8 mouse cellular contexts compared by ENCODE assay signal in genomic region chr11:50379023-50379752, GRCm38 (mm10). TPM values are rescaled to one million over a fixed set of nuclear protein-coding genes. Genes with fewer than 3 reads are reported as not detected.
A peak's percentile ranks its signal among the peaks of the same experiment; 100 is the strongest.
DNase-seq lines count a peak whose midpoint lies in the region; ATAC-seq and TF ChIP-seq lines count a peak whose summit lies in the region.

No protein-coding gene starts in this region.

- peak overlapping the region; percentile 100; the same call in 1 of the 2 replicates for H3K27ac ChIP-seq in embryonic facial prominence, embryonic 15.5 days (replicated peaks)
- H3K27ac ChIP-seq in intestine, postnatal 0 days (ENCODE audit: low read depth, low read length), result no peak overlapping the region
- no peak overlapping the region for H3K27ac ChIP-seq in neural tube, embryonic 13.5 days (replicated peaks)

- peak overlapping the region; percentile 64 for H3K4me2 ChIP-seq in embryonic facial prominence, embryonic 15.5 days (replicated peaks)
- H3K4me2 ChIP-seq in intestine, postnatal 0 days (replicated peaks; ENCODE audit: low read depth), result peak overlapping the region; percentile 91
- H3K4me2 ChIP-seq in neural tube, embryonic 13.5 days, result peak overlapping the region; percentile 97

- 0 out of 2 replicates have a peak overlapping the region, but pooled peaks have one; percentile 95 for H3K9ac ChIP-seq in embryonic facial prominence, embryonic 15.5 days
- H3K9ac ChIP-seq in intestine, postnatal 0 days (ENCODE audit: low read depth, low read length), result peak overlapping the region; percentile 96; the same call in 1 of the 2 replicates
- peak overlapping the region; percentile 99 for H3K9ac ChIP-seq in neural tube, embryonic 13.5 days

- ATAC-seq in embryonic facial prominence, embryonic 15.5 days (ENCODE audit: insufficient number of reproducible peaks, low FRiP score, low TSS enrichment, low read depth), result no peak
- ATAC-seq in intestine, postnatal 0 days, result no peak
- no peak for ATAC-seq in neural tube, embryonic 13.5 days (ENCODE audit: low read depth)

- TF ChIP-seq CTCF in lung, adult 2 months (IDR thresholded peaks at IDR 0.05; ENCODE audit: insufficient read depth, low read length), result no peak
- TF ChIP-seq CTCF in intestine, postnatal 0 days (IDR thresholded peaks at IDR 0.05; ENCODE audit: low read depth), result no peak

- 33% methylated on average over 12 of the region's 12 CpGs for WGBS in lung, adult 2 months
- 51% methylated on average over 12 of the region's 12 CpGs for WGBS in embryonic facial prominence, embryonic 15.5 days
- 38% methylated on average over 12 of the region's 12 CpGs for WGBS in intestine, postnatal 0 days
- WGBS in neural tube, embryonic 13.5 days, result 75% methylated on average over 12 of the region's 12 CpGs

- peaks cover 17% of the 10 kb centered on the region for H3K36me3 ChIP-seq in embryonic facial prominence, embryonic 15.5 days
- H3K36me3 ChIP-seq in intestine, postnatal 0 days (ENCODE audit: control insufficient read depth, insufficient read depth), result peaks cover 22% of the 10 kb centered on the region
- H3K36me3 ChIP-seq in neural tube, embryonic 13.5 days, result peaks cover 29% of the 10 kb centered on the region

- DNase-seq in lung, adult 2 months, result no peak
- DNase-seq in lung, postnatal 4 days, result no peak
- DNase-seq in thymus, postnatal 0 days (ENCODE audit: low spot score), result no peak
- DNase-seq in Muller cell, postnatal 12 days (ENCODE audit: inconsistent ontology term), result no peak
- no peak for DNase-seq in frontal cortex, postnatal 10 days (ENCODE audit: low spot score in 2 of 2)

- no peaks in the 10 kb centered on the region for H3K27me3 ChIP-seq in embryonic facial prominence, embryonic 15.5 days
- no peaks in the 10 kb centered on the region for H3K27me3 ChIP-seq in intestine, postnatal 0 days (replicated peaks; ENCODE audit: control insufficient read depth, insufficient read depth, low read length)
- no peaks in the 10 kb centered on the region for H3K27me3 ChIP-seq in neural tube, embryonic 13.5 days

- TF ChIP-seq POLR2A in lung, adult 2 months (IDR thresholded peaks at IDR 0.05; ENCODE audit: borderline replicate concordance, extremely low read depth, low read depth, low read length), result no peak

- H3K4me1 ChIP-seq in lung, adult 2 months (ENCODE audit: control insufficient read depth, insufficient read depth, low read length), result peaks cover 14% of the 10 kb centered on the region
- peaks cover 21% of the 10 kb centered on the region for H3K4me1 ChIP-seq in embryonic facial prominence, embryonic 15.5 days
- H3K4me1 ChIP-seq in intestine, postnatal 0 days (replicated peaks; ENCODE audit: control insufficient read depth, insufficient read depth, low read length), result 0 out of 2 replicates have a peak, but pooled peaks cover 2% of the 10 kb centered on the region
- peaks cover 40% of the 10 kb centered on the region for H3K4me1 ChIP-seq in neural tube, embryonic 13.5 days (replicated peaks)

- peak overlapping the region; percentile 99 for H3K4me3 ChIP-seq in lung, adult 2 months (replicated peaks; ENCODE audit: extremely low read depth, low read depth, low read length)
- peak overlapping the region; percentile 82 for H3K4me3 ChIP-seq in embryonic facial prominence, embryonic 15.5 days (replicated peaks)
- H3K4me3 ChIP-seq in intestine, postnatal 0 days (ENCODE audit: low read depth, low read length), result peak overlapping the region; percentile 78
- peak overlapping the region; percentile 97 for H3K4me3 ChIP-seq in neural tube, embryonic 13.5 days

- no peaks in the 10 kb centered on the region for H3K9me3 ChIP-seq in embryonic facial prominence, embryonic 15.5 days (replicated peaks)
- H3K9me3 ChIP-seq in intestine, postnatal 0 days (ENCODE audit: control insufficient read depth), result no peaks in the 10 kb centered on the region
- no peaks in the 10 kb centered on the region for H3K9me3 ChIP-seq in neural tube, embryonic 13.5 days

RNA-seq across cellular contexts. Expression of gene Hnrnph1, which starts 2.4 kb away (rescaled TPM):
- polyA plus RNA-seq in lung, adult 2 months (2012; rRNA removed), result 53.9 and 94.9 TPM in 2 replicates
- polyA plus RNA-seq in embryonic facial prominence, embryonic 15.5 days (2015; fragmentation: Nextera tagmentation; extraction: Ambion mirVana), result 400 and 410 TPM in 2 replicates
- polyA plus RNA-seq in intestine, postnatal 0 days (2015; fragmentation: Nextera tagmentation; extraction: Ambion mirVana), result 111 and 112 TPM in 2 replicates
- 482 and 577 TPM in 2 replicates for polyA plus RNA-seq in neural tube, embryonic 13.5 days (2015; fragmentation: Nextera tagmentation; extraction: Ambion mirVana)
- polyA plus RNA-seq in thymus, postnatal 0 days (2015; fragmentation: Nextera tagmentation; extraction: Ambion mirVana), result 350 and 356 TPM in 2 replicates

RNA-seq across cellular contexts. Expression of gene Cby3, which starts 24.9 kb away (rescaled TPM):
- 0.24 and 0.25 TPM in 2 replicates for polyA plus RNA-seq in lung, adult 2 months (2012; rRNA removed)
- 0.24 and 0.25 TPM in 2 replicates for polyA plus RNA-seq in embryonic facial prominence, embryonic 15.5 days (2015; fragmentation: Nextera tagmentation; extraction: Ambion mirVana)
- 0.17 and 0.30 TPM in 2 replicates for polyA plus RNA-seq in intestine, postnatal 0 days (2015; fragmentation: Nextera tagmentation; extraction: Ambion mirVana)
- polyA plus RNA-seq in neural tube, embryonic 13.5 days (2015; fragmentation: Nextera tagmentation; extraction: Ambion mirVana), result 0.78 and 1.2 TPM in 2 replicates
- not detected in 2 replicates for polyA plus RNA-seq in thymus, postnatal 0 days (2015; fragmentation: Nextera tagmentation; extraction: Ambion mirVana)

RNA-seq across cellular contexts. Expression of gene Rufy1, which starts 51.7 kb away (rescaled TPM):
- 20.0 and 22.1 TPM in 2 replicates for polyA plus RNA-seq in lung, adult 2 months (2012; rRNA removed)
- 27.0 and 28.3 TPM in 2 replicates for polyA plus RNA-seq in embryonic facial prominence, embryonic 15.5 days (2015; fragmentation: Nextera tagmentation; extraction: Ambion mirVana)
- polyA plus RNA-seq in intestine, postnatal 0 days (2015; fragmentation: Nextera tagmentation; extraction: Ambion mirVana), result 19.1 and 21.1 TPM in 2 replicates
- 26.5 and 28.4 TPM in 2 replicates for polyA plus RNA-seq in neural tube, embryonic 13.5 days (2015; fragmentation: Nextera tagmentation; extraction: Ambion mirVana)
- 13.0 and 13.6 TPM in 2 replicates for polyA plus RNA-seq in thymus, postnatal 0 days (2015; fragmentation: Nextera tagmentation; extraction: Ambion mirVana)

RNA-seq across cellular contexts. Expression of gene Canx, which starts 53.7 kb away (rescaled TPM):
- 38.3 and 62.3 TPM in 2 replicates for polyA plus RNA-seq in lung, adult 2 months (2012; rRNA removed)
- 284 and 286 TPM in 2 replicates for polyA plus RNA-seq in embryonic facial prominence, embryonic 15.5 days (2015; fragmentation: Nextera tagmentation; extraction: Ambion mirVana)
- polyA plus RNA-seq in intestine, postnatal 0 days (2015; fragmentation: Nextera tagmentation; extraction: Ambion mirVana), result 181 and 187 TPM in 2 replicates
- 275 and 302 TPM in 2 replicates for polyA plus RNA-seq in neural tube, embryonic 13.5 days (2015; fragmentation: Nextera tagmentation; extraction: Ambion mirVana)
- polyA plus RNA-seq in thymus, postnatal 0 days (2015; fragmentation: Nextera tagmentation; extraction: Ambion mirVana), result 196 and 213 TPM in 2 replicates
